Comparison of ENCODE assay signal across 9 mouse cellular contexts in genomic region chr4:128698011-128698861, GRCm38 (mm10). TPM values are rescaled to one million over a fixed set of nuclear protein-coding genes. Genes with fewer than 3 reads are reported as not detected.
A peak's percentile ranks its signal among the peaks of the same experiment; 100 is the strongest.
DNase-seq lines count a peak whose midpoint lies in the region; ATAC-seq and TF ChIP-seq lines count a peak whose summit lies in the region.
"Had no signal": no experiment of that assay in that cellular context is flagged by ENCODE, and none has a peak within 500 bp of the region (broad histone marks: within the 10 kb centered on the region; RNA-seq: fewer than 3 reads in every experiment).

No protein-coding gene starts in this region.

- H3K4me2 ChIP-seq in embryonic facial prominence, embryonic 11.5 days (ENCODE audit: low read depth, low read length), result no peak overlapping the region
- H3K4me2 ChIP-seq in intestine, postnatal 0 days (replicated peaks; ENCODE audit: low read depth), result no peak overlapping the region
- H3K4me2 ChIP-seq in midbrain, embryonic 15.5 days, result no peak overlapping the region

- H3K36me3 ChIP-seq in embryonic facial prominence, embryonic 11.5 days (replicated peaks; ENCODE audit: control insufficient read depth, insufficient read depth, low read depth, low read length), result no peaks in the 10 kb centered on the region
- H3K36me3 ChIP-seq in heart, adult 2 months (ENCODE audit: control insufficient read depth, insufficient read depth, low read length), result no peaks in the 10 kb centered on the region
- no peaks in the 10 kb centered on the region for H3K36me3 ChIP-seq in intestine, postnatal 0 days (ENCODE audit: control insufficient read depth, insufficient read depth)
- H3K36me3 ChIP-seq in midbrain, embryonic 15.5 days (replicated peaks), result no peaks in the 10 kb centered on the region

- 39% methylated on average over 12 of the region's 12 CpGs for WGBS in embryonic facial prominence, embryonic 11.5 days
- 41% methylated on average over 12 of the region's 12 CpGs for WGBS in heart, adult 2 months
- WGBS in intestine, postnatal 0 days, result 47% methylated on average over 12 of the region's 12 CpGs
- 44% methylated on average over 12 of the region's 12 CpGs for WGBS in midbrain, embryonic 15.5 days

- no peak for TF ChIP-seq POLR2A in heart, adult 2 months (IDR thresholded peaks at IDR 0.05; ENCODE audit: insufficient read depth, low read depth, low read length)

- no peak overlapping the region for H3K4me3 ChIP-seq in embryonic facial prominence, embryonic 11.5 days (ENCODE audit: low read depth, low read length)
- H3K4me3 ChIP-seq in heart, adult 2 months, result no peak overlapping the region
- no peak overlapping the region for H3K4me3 ChIP-seq in intestine, postnatal 0 days (ENCODE audit: low read depth, low read length)
- H3K4me3 ChIP-seq in midbrain, embryonic 15.5 days, result no peak overlapping the region
- H3K4me3 ChIP-seq: myocyte had no signal

- no peaks in the 10 kb centered on the region for H3K9me3 ChIP-seq in embryonic facial prominence, embryonic 11.5 days (replicated peaks; ENCODE audit: control insufficient read depth, low read length)
- H3K9me3 ChIP-seq in intestine, postnatal 0 days (ENCODE audit: control insufficient read depth), result no peaks in the 10 kb centered on the region
- H3K9me3 ChIP-seq in midbrain, embryonic 15.5 days, result no peaks in the 10 kb centered on the region

- no peak overlapping the region; the same call in 1 of the 2 replicates for H3K9ac ChIP-seq in embryonic facial prominence, embryonic 11.5 days (replicated peaks; ENCODE audit: low read length)
- H3K9ac ChIP-seq in heart, adult 2 months (ENCODE audit: low read depth, low read length), result no peak overlapping the region
- no peak overlapping the region for H3K9ac ChIP-seq in intestine, postnatal 0 days (ENCODE audit: low read depth, low read length)
- no peak overlapping the region for H3K9ac ChIP-seq in midbrain, embryonic 15.5 days

- TF ChIP-seq EP300 in heart, adult 2 months (IDR thresholded peaks at IDR 0.05; ENCODE audit: insufficient read depth, low read depth, low read length), result no peak

- peak; percentile 38 for DNase-seq in cerebellum, adult 9-11 months
- DNase-seq in cerebellum, postnatal 36 days, result no peak
- peak; percentile 69 for DNase-seq in embryonic facial prominence, embryonic 11.5 days (ENCODE audit: low spot score)
- peak; percentile 55 to 76 for DNase-seq in heart, adult 2 months
- peak; percentile 68 to 88 for DNase-seq in left cerebral cortex, postnatal 25 days (ENCODE audit: low spot score in 2 of 2)
- DNase-seq in thymus, postnatal 0 days (ENCODE audit: low spot score), result no peak

- no peak for TF ChIP-seq CTCF in heart, adult 2 months (IDR thresholded peaks at IDR 0.05)
- no peak; the same call in 1 of the 2 replicates for TF ChIP-seq CTCF in intestine, postnatal 0 days (IDR thresholded peaks at IDR 0.05; ENCODE audit: low read depth)

- intact Hi-C loops in heart, adult 2 months (cut with DNase I), result no loop called here
- intact Hi-C loops in left cerebral cortex, postnatal 25 days (cut with DNase I), result loop anchor here (1.0 kb wide), 1 partner anchor 44 kb away; the partner anchor contains the start of gene Phc2

- H3K79me2 ChIP-seq in heart, adult 2 months (replicated peaks; ENCODE audit: control insufficient read depth, insufficient read depth, low read length), result no peaks in the 10 kb centered on the region

- H3K4me1 ChIP-seq in embryonic facial prominence, embryonic 11.5 days (ENCODE audit: control insufficient read depth, insufficient read depth, low read length), result peaks cover 3% of the 10 kb centered on the region; the same call in 1 of the 2 replicates
- peaks cover 12% of the 10 kb centered on the region for H3K4me1 ChIP-seq in heart, adult 2 months (ENCODE audit: control insufficient read depth, insufficient read depth, low read length)
- no peaks in the 10 kb centered on the region for H3K4me1 ChIP-seq in intestine, postnatal 0 days (replicated peaks; ENCODE audit: control insufficient read depth, insufficient read depth, low read length)
- H3K4me1 ChIP-seq in midbrain, embryonic 15.5 days, result peaks cover 20% of the 10 kb centered on the region

- peak; percentile 62 for ATAC-seq in embryonic facial prominence, embryonic 11.5 days (replicated peaks; ENCODE audit: insufficient number of reproducible peaks, low FRiP score, low TSS enrichment, low read depth)
- ATAC-seq in intestine, postnatal 0 days, result no peak; the same call in 1 of the 2 replicates
- ATAC-seq in midbrain, embryonic 15.5 days (replicated peaks), result 0 out of 2 replicates have a peak, but pooled peaks have one; percentile 15

- peak overlapping the region; percentile 61 for H3K27ac ChIP-seq in embryonic facial prominence, embryonic 11.5 days (replicated peaks; ENCODE audit: low read depth, low read length)
- H3K27ac ChIP-seq in heart, adult 2 months, result no peak overlapping the region
- H3K27ac ChIP-seq in intestine, postnatal 0 days (ENCODE audit: low read depth, low read length), result peak overlapping the region; percentile 62
- H3K27ac ChIP-seq in midbrain, embryonic 15.5 days, result peak overlapping the region; percentile 74

- no peaks in the 10 kb centered on the region for H3K27me3 ChIP-seq in embryonic facial prominence, embryonic 11.5 days (ENCODE audit: control insufficient read depth, insufficient read depth, low read length)
- no peaks in the 10 kb centered on the region for H3K27me3 ChIP-seq in heart, adult 2 months (ENCODE audit: control insufficient read depth, insufficient read depth, low read length)
- H3K27me3 ChIP-seq in intestine, postnatal 0 days (replicated peaks; ENCODE audit: control insufficient read depth, insufficient read depth, low read length), result no peaks in the 10 kb centered on the region
- no peaks in the 10 kb centered on the region for H3K27me3 ChIP-seq in midbrain, embryonic 15.5 days (replicated peaks)

RNA-seq across cellular contexts. Expression of gene Phc2, which starts 43.7 kb away (rescaled TPM):
- 65.7 and 68.0 TPM in 2 replicates for polyA plus RNA-seq in embryonic facial prominence, embryonic 11.5 days (2014; fragmentation: Nextera tagmentation; extraction: Ambion mirVana)
- total RNA-seq in heart, adult 2 months (2021), result 10 to 100 TPM; 34.3 to 46.3 TPM
- 39.7 and 44.5 TPM in 2 replicates for polyA plus RNA-seq in heart, adult 2 months (2012; rRNA removed)
- polyA plus RNA-seq in intestine, postnatal 0 days (2015; fragmentation: Nextera tagmentation; extraction: Ambion mirVana), result 22.9 and 25.4 TPM in 2 replicates
- total RNA-seq in left cerebral cortex, postnatal 25 days (2021), result 10 to 100 TPM; 82.7 to 92.4 TPM
- polyA plus RNA-seq in midbrain, embryonic 15.5 days (2015; fragmentation: Nextera tagmentation; extraction: Ambion mirVana), result 70.0 and 72.2 TPM in 2 replicates
- polyA plus RNA-seq in thymus, postnatal 0 days (2015; fragmentation: Nextera tagmentation; extraction: Ambion mirVana), result 42.9 and 44.9 TPM in 2 replicates

RNA-seq across cellular contexts. Expression of gene A3galt2, which starts 56.9 kb away (rescaled TPM):
- polyA plus RNA-seq in embryonic facial prominence, embryonic 11.5 days (2014; fragmentation: Nextera tagmentation; extraction: Ambion mirVana), result 0.11 and 0.18 TPM in 2 replicates
- under 1 TPM; 0.08 to 0.16 TPM for total RNA-seq in heart, adult 2 months (2021)
- 0.15 and 0.37 TPM in 2 replicates for polyA plus RNA-seq in heart, adult 2 months (2012; rRNA removed)
- polyA plus RNA-seq in intestine, postnatal 0 days (2015; fragmentation: Nextera tagmentation; extraction: Ambion mirVana), result not detected in 2 replicates
- under 1 TPM; 0.25 to 0.32 TPM for total RNA-seq in left cerebral cortex, postnatal 25 days (2021)
- polyA plus RNA-seq in midbrain, embryonic 15.5 days (2015; fragmentation: Nextera tagmentation; extraction: Ambion mirVana), result 0.28 and 0.34 TPM in 2 replicates
- 0.04 and 0.12 TPM in 2 replicates for polyA plus RNA-seq in thymus, postnatal 0 days (2015; fragmentation: Nextera tagmentation; extraction: Ambion mirVana)

Comparison
In these comparisons a context has a peak if more than half of its experiments do, and no peak if none do; other contexts are left out.
1. DNase-seq: peak in cerebellum, adult 9-11 months (single experiment), embryonic facial prominence, embryonic 11.5 days (single experiment), heart, adult 2 months (2 of 2) and left cerebral cortex, postnatal 25 days (2 of 2); none in cerebellum, postnatal 36 days (0 of 2) and thymus, postnatal 0 days (single experiment).